Mouse (Mus musculus) lung, postnatal 0 days (tissue): ENCODE measurements around the gene Vps37b.

Experiments
- CTCF ChIP-seq: IDR thresholded peaks from 2 replicates; pipeline ENCODE4 v1.5.1; 2016; ENCODE audit warnings: antibody characterized with exemption, mild to moderate bottlenecking
- EP300 ChIP-seq: IDR thresholded peaks from 2 replicates; pipeline ENCODE4 v1.6.1; 2016; ENCODE audit warnings: antibody characterized with exemption, mild to moderate bottlenecking, control low read depth

GRCm38 (mm10) chr5:124027702-124028470 lies 4.2 kb downstream of the Vps37b start:
- TF ChIP-seq CTCF: no peak
- TF ChIP-seq EP300: no peak
